13 mouse cellular contexts compared by ENCODE assay signal in genomic region chr9:15308254-15308653, GRCm38 (mm10). TPM values are rescaled to one million over a fixed set of nuclear protein-coding genes. Genes with fewer than 3 reads are reported as not detected.
DNase-seq lines count a peak whose midpoint lies in the region; ATAC-seq and TF ChIP-seq lines count a peak whose summit lies in the region.
"Had no signal": no experiment of that assay in that cellular context is flagged by ENCODE, and none has a peak within 500 bp of the region (broad histone marks: within the 10 kb centered on the region; RNA-seq: fewer than 3 reads in every experiment).

No protein-coding gene starts in this region.

- H3K27me3 ChIP-seq in hindbrain, embryonic 15.5 days, result no peaks in the 10 kb centered on the region
- H3K27me3 ChIP-seq in hindbrain, embryonic 12.5 days, result no peaks in the 10 kb centered on the region
- H3K27me3 ChIP-seq in C2C12 (ENCODE audit: control insufficient read depth, insufficient read depth, insufficient read length), result no peaks in the 10 kb centered on the region
- no peaks in the 10 kb centered on the region for H3K27me3 ChIP-seq in liver, embryonic 13.5 days

- H3K79me3 ChIP-seq in C2C12 (ENCODE audit: low read depth), result peaks cover 62% of the 10 kb centered on the region

- peaks cover 46% of the 10 kb centered on the region for H3K4me1 ChIP-seq in hindbrain, embryonic 15.5 days (replicated peaks)
- H3K4me1 ChIP-seq in hindbrain, embryonic 12.5 days, result peaks cover 25% of the 10 kb centered on the region
- H3K4me1 ChIP-seq in bone marrow macrophage, adult 2 months (ENCODE audit: control insufficient read depth, insufficient read depth, low read length), result peaks cover 14% of the 10 kb centered on the region
- H3K4me1 ChIP-seq in liver, embryonic 13.5 days (replicated peaks), result peaks cover 55% of the 10 kb centered on the region

- H3K9ac ChIP-seq in hindbrain, embryonic 15.5 days, result no peak overlapping the region
- no peak overlapping the region for H3K9ac ChIP-seq in hindbrain, embryonic 12.5 days
- H3K9ac ChIP-seq in liver, embryonic 13.5 days, result peak overlapping the region; percentile 56; the same call in 1 of the 2 replicates

- 0 out of 2 replicates have a peak overlapping the region, but pooled peaks have one; percentile 87 for H3K4me2 ChIP-seq in hindbrain, embryonic 15.5 days
- H3K4me2 ChIP-seq in hindbrain, embryonic 12.5 days (replicated peaks), result no peak overlapping the region
- H3K4me2 ChIP-seq in liver, embryonic 13.5 days, result peak overlapping the region; percentile 50

- no peak for TF ChIP-seq POLR2A in bone marrow macrophage, adult 2 months (IDR thresholded peaks at IDR 0.05; ENCODE audit: borderline replicate concordance, low read depth, low read length)

- no peak for ATAC-seq in hindbrain, embryonic 15.5 days (ENCODE audit: low FRiP score, low read depth)
- no peak for ATAC-seq in hindbrain, embryonic 12.5 days (ENCODE audit: low FRiP score)
- no peak for ATAC-seq in liver, embryonic 13.5 days (ENCODE audit: low read depth)
- ATAC-seq in megakaryocyte progenitor cell, adult 5-6 weeks (replicated peaks; ENCODE audit: poor library complexity), result no peak

- peaks cover 79% of the 10 kb centered on the region for H3K79me2 ChIP-seq in C2C12 (ENCODE audit: control insufficient read depth, insufficient read depth)

- peak overlapping the region; percentile 21 for H3ac ChIP-seq in C2C12 (ENCODE audit: control insufficient read depth, insufficient read length, low read depth)

- H3K4me3 ChIP-seq in hindbrain, embryonic 15.5 days, result no peak overlapping the region
- no peak overlapping the region for H3K4me3 ChIP-seq in hindbrain, embryonic 12.5 days
- H3K4me3 ChIP-seq in C2C12 (ENCODE audit: insufficient read depth, poor library complexity, severe bottlenecking), result peak overlapping the region; percentile 84
- H3K4me3 ChIP-seq in bone marrow macrophage, adult 2 months (ENCODE audit: insufficient read depth, low read length), result peak overlapping the region; percentile 29; the same call in 1 of the 2 replicates
- peak overlapping the region; percentile 91 for H3K4me3 ChIP-seq in liver, embryonic 13.5 days (replicated peaks)

- no peaks in the 10 kb centered on the region for H3K9me3 ChIP-seq in hindbrain, embryonic 15.5 days
- H3K9me3 ChIP-seq in hindbrain, embryonic 12.5 days (replicated peaks), result no peaks in the 10 kb centered on the region
- H3K9me3 ChIP-seq in liver, embryonic 13.5 days (replicated peaks), result no peaks in the 10 kb centered on the region

- no peak for TF ChIP-seq CTCF in C2C12 (IDR thresholded peaks at IDR 0.05; ENCODE audit: control insufficient read depth, insufficient read depth, insufficient read length)
- TF ChIP-seq CTCF in bone marrow macrophage, adult 2 months (IDR thresholded peaks at IDR 0.05; ENCODE audit: low read depth, low read length), result no peak

- 66% methylated on average over 2 of the region's 2 CpGs for WGBS in hindbrain, embryonic 15.5 days
- WGBS in hindbrain, embryonic 12.5 days, result 64% methylated on average over 2 of the region's 2 CpGs
- WGBS in liver, embryonic 13.5 days (ENCODE audit: insufficient replicate concordance), result 27% methylated on average over 2 of the region's 2 CpGs

- H3K36me3 ChIP-seq in hindbrain, embryonic 15.5 days, result peaks cover 42% of the 10 kb centered on the region
- H3K36me3 ChIP-seq in hindbrain, embryonic 12.5 days, result peaks cover 40% of the 10 kb centered on the region
- peaks cover 67% of the 10 kb centered on the region for H3K36me3 ChIP-seq in C2C12 (ENCODE audit: control insufficient read depth, insufficient read depth)
- H3K36me3 ChIP-seq in liver, embryonic 13.5 days, result peaks cover 54% of the 10 kb centered on the region

- H3K27ac ChIP-seq in hindbrain, embryonic 15.5 days (replicated peaks), result no peak overlapping the region
- H3K27ac ChIP-seq in hindbrain, embryonic 12.5 days, result no peak overlapping the region
- H3K27ac ChIP-seq in bone marrow macrophage, adult 2 months (ENCODE audit: insufficient read depth, low read depth, low read length), result no peak overlapping the region
- no peak overlapping the region; the same call in 1 of the 2 replicates for H3K27ac ChIP-seq in liver, embryonic 13.5 days

- DNase-seq in liver, embryonic 13.5 days, result no peak
- no peak for DNase-seq in adrenal gland, postnatal 25 days
- no peak for DNase-seq in yolk sac, embryonic 10.5 days (ENCODE audit: low spot score)
- DNase-seq: adrenal gland, adult 2 months; cerebellum, adult 11-12 months; gastrocnemius, postnatal 10 days; heart, postnatal 36 days; lung, postnatal 10 days had no signal

TF ChIP-seq in C2C12, 6 proteins besides CTCF, POLR2A, EP300 and RAD21:
- TF ChIP-seq MYOD1 (IDR thresholded peaks at IDR 0.05; ENCODE audit: control insufficient read depth, insufficient read length, low read depth) (no peak), FOSL1 (IDR thresholded peaks at IDR 0.05; ENCODE audit: insufficient read depth, low read length, poor library complexity, severe bottlenecking) (no peak)

RNA-seq across cellular contexts. Expression of gene 4931406C07Rik, which starts 2.0 kb away (rescaled TPM):
- polyA plus RNA-seq in hindbrain, embryonic 15.5 days (2015; fragmentation: Nextera tagmentation; extraction: Ambion mirVana), result 14.5 and 15.7 TPM in 2 replicates
- polyA plus RNA-seq in hindbrain, embryonic 12.5 days (2016; fragmentation: Nextera tagmentation; extraction: Ambion mirVana), result 12.0 and 12.4 TPM in 2 replicates
- polyA plus RNA-seq in C2C12 (2012; fragmentation: generic; extraction: Trizol), result 7.3 TPM
- polyA plus RNA-seq in bone marrow macrophage, adult 2 months (2012; ENCODE audit: insufficient read depth, insufficient read length, missing spikeins), result 38.9 and 43.8 TPM in 2 replicates
- polyA plus RNA-seq in liver, embryonic 13.5 days (2015; fragmentation: Nextera tagmentation; extraction: Ambion mirVana), result 3.0 and 3.4 TPM in 2 replicates
- 15.1 and 18.5 TPM in 2 replicates for total RNA-seq in megakaryocyte progenitor cell, adult 5-6 weeks (2015)
- 11.2 and 11.6 TPM in 2 replicates for total RNA-seq in megakaryocyte progenitor cell, adult 5-6 weeks (2017)
- total RNA-seq in adrenal gland, postnatal 25 days (2021), result 102 and 104 TPM in 2 replicates

RNA-seq across cellular contexts. Expression of gene Taf1d, which starts 2.2 kb away (rescaled TPM):
- polyA plus RNA-seq in hindbrain, embryonic 15.5 days (2015; fragmentation: Nextera tagmentation; extraction: Ambion mirVana), result 43.9 and 48.5 TPM in 2 replicates
- polyA plus RNA-seq in hindbrain, embryonic 12.5 days (2016; fragmentation: Nextera tagmentation; extraction: Ambion mirVana), result 52.5 and 61.0 TPM in 2 replicates
- polyA plus RNA-seq in C2C12 (2012; fragmentation: generic; extraction: Trizol), result 47.0 TPM
- 81.2 and 89.3 TPM in 2 replicates for polyA plus RNA-seq in bone marrow macrophage, adult 2 months (2012; ENCODE audit: insufficient read depth, insufficient read length, missing spikeins)
- 46.4 and 54.0 TPM in 2 replicates for polyA plus RNA-seq in liver, embryonic 13.5 days (2015; fragmentation: Nextera tagmentation; extraction: Ambion mirVana)
- 394 and 427 TPM in 2 replicates for total RNA-seq in megakaryocyte progenitor cell, adult 5-6 weeks (2015)
- total RNA-seq in megakaryocyte progenitor cell, adult 5-6 weeks (2017), result 1,420 and 1,531 TPM in 2 replicates
- 129 and 161 TPM in 2 replicates for total RNA-seq in adrenal gland, postnatal 25 days (2021)

RNA-seq across cellular contexts. Expression of gene Med17, which starts 28.5 kb away (rescaled TPM):
- 32.0 and 34.0 TPM in 2 replicates for polyA plus RNA-seq in hindbrain, embryonic 15.5 days (2015; fragmentation: Nextera tagmentation; extraction: Ambion mirVana)
- 37.3 and 39.8 TPM in 2 replicates for polyA plus RNA-seq in hindbrain, embryonic 12.5 days (2016; fragmentation: Nextera tagmentation; extraction: Ambion mirVana)
- polyA plus RNA-seq in C2C12 (2012; fragmentation: generic; extraction: Trizol), result 34.2 TPM
- 66.1 and 70.6 TPM in 2 replicates for polyA plus RNA-seq in bone marrow macrophage, adult 2 months (2012; ENCODE audit: insufficient read depth, insufficient read length, missing spikeins)
- polyA plus RNA-seq in liver, embryonic 13.5 days (2015; fragmentation: Nextera tagmentation; extraction: Ambion mirVana), result 20.0 and 25.1 TPM in 2 replicates
- total RNA-seq in megakaryocyte progenitor cell, adult 5-6 weeks (2015), result 46.8 and 50.0 TPM in 2 replicates
- total RNA-seq in megakaryocyte progenitor cell, adult 5-6 weeks (2017), result 35.6 TPM in 2 replicates
- total RNA-seq in adrenal gland, postnatal 25 days (2021), result 21.8 and 43.0 TPM in 2 replicates

RNA-seq across cellular contexts. Expression of gene Cep295, which starts 49.3 kb away (rescaled TPM):
- 12.3 and 12.7 TPM in 2 replicates for polyA plus RNA-seq in hindbrain, embryonic 15.5 days (2015; fragmentation: Nextera tagmentation; extraction: Ambion mirVana)
- 20.5 and 23.6 TPM in 2 replicates for polyA plus RNA-seq in hindbrain, embryonic 12.5 days (2016; fragmentation: Nextera tagmentation; extraction: Ambion mirVana)
- polyA plus RNA-seq in C2C12 (2012; fragmentation: generic; extraction: Trizol), result 3.7 TPM
- 24.5 and 26.2 TPM in 2 replicates for polyA plus RNA-seq in bone marrow macrophage, adult 2 months (2012; ENCODE audit: insufficient read depth, insufficient read length, missing spikeins)
- polyA plus RNA-seq in liver, embryonic 13.5 days (2015; fragmentation: Nextera tagmentation; extraction: Ambion mirVana), result 7.8 and 8.5 TPM in 2 replicates
- 45.0 and 82.7 TPM in 2 replicates for total RNA-seq in megakaryocyte progenitor cell, adult 5-6 weeks (2015)
- total RNA-seq in megakaryocyte progenitor cell, adult 5-6 weeks (2017), result 35.1 and 60.7 TPM in 2 replicates
- 18.7 and 19.2 TPM in 2 replicates for total RNA-seq in adrenal gland, postnatal 25 days (2021)

Comparison
In these comparisons a context has a peak if more than half of its experiments do, and no peak if none do; other contexts are left out.
1. H3K4me3 ChIP-seq: peak in C2C12 (single experiment), bone marrow macrophage, adult 2 months (single experiment) and liver, embryonic 13.5 days (single experiment); none in hindbrain, embryonic 15.5 days (single experiment) and hindbrain, embryonic 12.5 days (single experiment).